Mouse (Mus musculus) embryo, embryonic 10.5 days (tissue): Measurements from ENCODE around the gene Afap1.

Experiments used
- DNase-seq: peaks from one replicate; pipeline ENCODE4 v3.0.0-alpha.2; 2015; ENCODE audit warnings: low spot score

Afap1 gene

GRCm38 (mm10) chr5:35893093-35893804 is at the start of gene Afap1:
Afap1 (plus strand) TSS chr5:35893319.
- DNase-seq: peak; percentile 99

DNA sequence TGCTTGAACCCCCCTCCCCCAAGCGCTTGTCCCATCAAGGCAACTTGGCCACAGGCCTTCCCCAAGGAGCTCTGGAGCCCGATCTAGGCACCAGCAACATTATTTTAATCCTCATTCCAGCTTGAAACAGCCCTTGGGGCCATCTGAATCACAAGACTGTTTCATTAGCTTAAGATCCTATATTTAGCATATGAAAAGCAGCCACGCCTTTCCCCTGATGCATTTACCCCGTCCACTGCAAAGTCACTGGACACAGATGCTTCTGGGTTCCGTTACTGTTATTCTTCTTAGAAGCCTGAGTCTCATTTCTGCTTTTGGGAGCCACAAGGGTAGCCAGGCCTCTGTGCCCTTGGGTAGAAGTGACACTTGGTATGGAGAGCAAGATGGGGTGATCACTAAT is 41.6 kb upstream of the Afap1 start:
- DNase-seq: no peak

GRCm38 (mm10) chr5:35853463-35853862 is 39.7 kb upstream of the Afap1 start:
- no peak for DNase-seq

- no peak for DNase-seq
These were observed 36.9 kb upstream of the Afap1 start for GRCm38 (mm10) chr5:35856245-35856644.

DNA sequence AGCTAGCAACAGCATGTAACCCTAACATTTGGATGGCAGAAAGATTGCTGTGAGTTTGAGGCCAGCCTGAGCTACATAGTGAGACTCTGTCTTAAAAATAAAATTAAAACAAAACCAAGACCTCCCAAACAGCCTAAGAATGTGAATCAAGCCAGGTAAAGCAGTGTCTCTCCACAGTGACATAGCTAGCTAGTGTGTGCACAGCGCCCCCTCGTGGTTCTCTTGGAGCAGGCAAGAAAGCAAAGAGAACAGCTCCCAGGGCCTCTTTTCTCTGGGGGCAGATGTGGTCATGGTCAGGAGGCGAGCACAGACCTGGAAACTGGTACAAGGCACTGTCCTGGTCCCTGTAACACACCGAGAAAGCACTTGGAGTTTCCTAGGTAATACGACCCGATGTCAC is 35.0 kb upstream of the Afap1 start:
- peak; percentile 88 for DNase-seq

DNA sequence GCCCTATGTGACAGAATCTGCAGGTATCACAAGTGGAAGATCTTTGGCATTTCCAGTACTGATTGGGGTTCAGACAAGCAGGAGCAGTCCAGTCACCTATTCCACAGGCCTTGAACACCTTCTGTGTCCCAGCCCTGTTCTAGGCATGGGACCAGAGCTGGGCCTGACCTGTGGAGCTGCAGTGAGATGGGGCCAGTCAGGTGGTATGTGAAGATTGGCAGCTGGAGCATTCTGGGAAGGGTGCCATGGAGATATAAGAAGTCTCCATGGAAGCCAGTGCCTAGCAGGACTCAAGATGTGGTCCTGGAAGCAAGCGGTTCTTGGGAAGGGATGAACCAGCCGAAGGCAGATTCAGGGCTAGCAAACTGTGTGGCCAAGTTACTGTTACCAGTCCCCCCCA is 31.7 kb upstream of the Afap1 start:
- DNase-seq: no peak

- DNase-seq: no peak
These were observed 23.1 kb upstream of the Afap1 start for GRCm38 (mm10) chr5:35869973-35870372.

DNA sequence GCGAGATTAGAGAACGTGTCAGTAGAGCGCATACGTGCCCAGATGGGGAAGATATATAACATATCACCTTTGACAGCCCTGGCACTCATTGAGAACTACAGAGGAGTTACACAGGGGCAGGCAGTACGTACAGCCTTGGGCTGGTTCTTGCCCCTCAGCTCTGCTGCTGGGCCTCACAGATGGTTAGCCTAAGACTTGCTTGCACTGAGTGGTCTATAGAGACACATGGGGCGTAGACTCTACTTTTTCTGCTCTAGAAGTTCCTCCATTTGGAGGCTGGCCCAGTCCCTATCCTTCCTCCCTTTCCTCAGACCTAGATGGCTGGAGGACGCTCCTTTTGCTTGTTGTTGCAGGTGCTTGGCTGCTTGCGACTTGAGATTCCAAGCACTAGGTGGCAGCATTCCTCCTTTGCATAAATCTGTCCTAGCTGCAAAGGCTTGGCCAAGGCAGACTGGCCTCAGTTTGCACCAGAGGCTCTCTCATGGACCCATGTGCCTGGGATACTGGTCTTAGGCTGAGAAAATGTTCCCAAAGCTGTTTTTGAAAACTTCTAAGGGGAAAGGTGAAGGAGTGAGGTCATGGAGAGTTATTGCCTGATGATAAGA is 22.6 kb upstream of the Afap1 start:
- peak; percentile 90 for DNase-seq

DNA sequence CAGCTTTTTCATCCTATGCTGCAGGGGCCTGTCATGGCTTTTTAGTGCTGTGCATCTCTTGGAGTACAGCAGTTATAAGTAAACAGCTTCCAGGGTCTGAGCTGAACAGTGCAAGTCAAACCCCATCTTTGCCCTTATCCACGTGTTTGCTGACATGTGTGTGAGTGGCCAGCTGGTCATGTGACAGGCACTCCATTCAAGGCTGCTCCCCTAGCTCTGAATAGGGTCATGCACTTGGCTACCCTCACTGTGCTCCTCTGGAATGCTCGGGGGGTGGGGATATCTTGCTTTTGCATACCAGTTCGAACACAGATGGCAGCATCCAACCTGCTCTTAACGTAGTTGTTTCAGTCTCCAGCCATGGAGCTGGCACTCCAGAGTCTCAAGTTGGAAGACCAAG is 19.7 kb upstream of the Afap1 start:
- DNase-seq: peak; percentile 19

GRCm38 (mm10) chr5:35876236-35876635 is 16.9 kb upstream of the Afap1 start:
- no peak for DNase-seq

GRCm38 (mm10) chr5:35879199-35879598 is 13.9 kb upstream of the Afap1 start:
- DNase-seq: no peak

DNA sequence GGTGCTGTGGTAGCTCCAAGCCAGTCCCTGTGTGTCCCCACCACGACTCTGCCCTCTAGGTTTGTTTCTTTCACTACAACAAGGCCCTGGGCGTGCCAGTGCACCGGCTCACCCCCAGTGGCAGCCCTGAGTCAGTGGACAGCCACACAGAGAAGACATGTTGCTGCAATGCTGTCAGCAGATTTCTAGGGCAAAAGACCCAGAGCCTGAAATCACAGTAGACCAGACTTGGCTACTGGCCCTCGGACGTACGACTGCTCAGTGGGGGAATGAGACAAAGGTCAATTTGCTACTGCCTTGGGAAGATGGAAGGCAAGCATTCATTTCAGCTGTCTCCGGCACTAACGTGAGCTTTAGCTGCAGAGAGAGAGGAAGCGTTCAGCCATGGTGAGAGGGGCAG is 10.7 kb upstream of the Afap1 start:
- DNase-seq: no peak

GRCm38 (mm10) chr5:35884262-35884661 is 8.9 kb upstream of the Afap1 start:
- DNase-seq: peak; percentile 79

DNA sequence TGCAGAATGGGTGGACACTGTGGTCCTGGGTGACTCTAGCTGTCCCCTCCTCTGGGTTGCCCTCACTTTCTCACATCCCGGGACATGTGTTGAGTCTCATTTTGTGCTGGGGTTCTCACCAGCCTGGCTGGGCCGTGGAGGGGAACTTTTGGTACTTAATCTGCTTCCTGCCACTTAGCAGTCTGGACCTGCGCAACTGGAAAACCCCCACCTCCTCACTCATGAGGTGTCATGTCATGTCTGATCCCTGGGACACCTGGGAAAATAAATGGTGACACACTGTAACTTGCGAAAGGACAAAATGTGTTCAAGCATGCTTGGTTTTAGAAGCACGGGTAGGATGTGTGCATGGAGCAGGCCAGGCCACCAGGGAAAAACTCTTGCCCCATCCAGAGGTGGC is 8.4 kb upstream of the Afap1 start:
- no peak for DNase-seq

DNA sequence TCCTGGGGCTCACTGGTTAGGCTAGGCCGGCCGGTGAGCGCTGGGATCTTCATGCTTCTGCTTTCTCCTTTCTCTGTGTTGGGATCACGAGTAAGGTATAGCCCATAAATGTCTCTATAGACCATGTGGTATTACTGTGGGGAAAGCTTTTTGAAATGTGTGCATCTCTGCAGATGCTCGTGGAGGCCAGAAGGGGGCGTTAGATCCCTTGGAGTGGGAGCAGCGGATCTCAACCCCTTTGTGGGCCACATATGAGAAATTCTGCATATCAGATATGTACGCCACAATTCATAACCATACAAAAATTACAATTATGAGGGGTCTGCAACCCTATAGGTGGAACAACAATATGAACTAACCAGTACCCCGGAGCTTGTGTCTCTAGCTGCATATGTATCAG is 4.2 kb upstream of the Afap1 start:
- peak; percentile 65 for DNase-seq

GRCm38 (mm10) chr5:35889641-35890040 is 3.5 kb upstream of the Afap1 start:
- DNase-seq: no peak

- DNase-seq: no peak
These were observed 2.0 kb upstream of the Afap1 start for GRCm38 (mm10) chr5:35890985-35891730.

DNA sequence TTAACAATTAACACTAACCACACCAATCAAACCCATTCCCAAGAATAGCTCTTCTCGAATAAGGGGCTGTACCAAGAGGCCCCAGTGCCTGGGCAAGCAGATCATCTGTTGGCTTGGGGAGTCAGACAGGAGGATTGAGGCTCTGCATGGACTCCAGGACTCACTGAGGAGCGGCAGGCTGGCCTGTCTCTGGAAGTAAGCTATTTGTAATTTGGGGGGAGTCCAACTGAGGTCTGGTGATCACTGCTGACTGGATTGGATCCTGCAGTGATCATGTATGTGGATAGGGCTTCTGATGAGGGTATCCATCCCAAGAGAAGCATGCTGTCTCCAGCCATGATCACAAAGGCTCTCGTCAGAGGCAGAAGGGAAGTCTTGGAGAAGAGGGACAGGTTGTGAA is 756 bp upstream of the Afap1 start:
- DNase-seq: no peak

DNA sequence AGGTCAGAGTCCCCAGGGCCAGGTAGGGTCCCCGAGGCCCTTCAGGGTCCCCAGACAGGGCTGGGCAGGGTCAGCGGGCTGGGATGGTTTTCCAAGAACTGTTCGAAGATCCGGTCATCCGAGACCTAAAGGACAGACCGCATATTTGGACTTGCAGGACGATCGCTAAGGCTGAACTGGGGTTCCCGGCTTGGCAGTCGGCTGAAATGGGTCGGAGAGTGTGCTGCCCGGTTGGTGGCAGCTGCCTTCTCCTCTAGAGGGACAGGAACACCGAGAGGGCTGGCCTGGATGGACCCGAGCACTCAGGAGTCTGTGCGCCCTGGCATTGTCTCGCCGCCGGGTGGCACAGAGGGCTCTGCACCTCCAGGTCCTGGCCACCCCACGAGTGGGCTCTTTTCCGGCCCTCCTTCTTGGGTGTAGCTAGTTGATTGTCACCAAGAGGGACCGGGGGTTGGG is 714 bp downstream of the Afap1 start:
- peak; percentile 63 for DNase-seq

- DNase-seq: peak; percentile 21
These were observed 1.4 kb downstream of the Afap1 start for GRCm38 (mm10) chr5:35894295-35895047.

DNA sequence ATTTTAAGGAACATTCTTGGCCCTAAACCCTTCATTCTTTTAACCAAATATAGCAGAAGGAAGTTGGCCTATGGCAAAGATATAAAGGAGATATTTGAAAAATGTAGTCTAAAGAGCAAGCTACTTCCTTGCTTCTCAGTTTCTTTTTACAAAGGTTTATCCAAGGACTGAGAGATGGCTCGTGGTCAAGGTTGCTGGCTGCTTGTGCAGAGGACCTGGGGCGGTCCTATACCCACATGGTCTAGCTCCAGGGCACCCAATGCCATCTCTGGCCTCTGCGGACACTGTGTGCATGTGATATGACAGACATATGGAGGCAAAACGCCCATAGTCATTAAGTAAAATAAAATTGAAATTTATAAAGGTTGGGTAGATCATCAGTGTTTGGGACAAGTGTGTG is 2.8 kb downstream of the Afap1 start:
- DNase-seq: no peak

DNA sequence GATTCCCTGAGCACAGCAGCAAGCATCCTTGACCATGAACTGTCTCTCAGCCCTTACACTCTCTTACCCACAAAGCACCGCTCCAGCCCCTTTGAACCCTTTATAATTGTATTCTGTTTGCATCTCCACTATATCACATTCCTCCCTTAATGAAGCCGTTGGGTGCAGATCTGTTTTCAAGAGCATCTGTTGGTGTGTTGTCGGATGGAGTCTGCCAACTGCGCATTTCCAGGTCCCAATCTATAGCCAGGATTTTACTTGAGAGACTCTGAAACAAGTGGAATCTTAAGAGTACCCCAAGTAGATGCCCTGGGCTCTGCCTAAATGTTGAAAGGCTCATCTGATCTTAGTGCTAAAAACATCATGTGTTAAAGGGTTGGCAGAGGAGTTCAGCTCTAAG is 3.4 kb downstream of the Afap1 start:
- DNase-seq: no peak
